Mouse (Mus musculus) layer of hippocampus, adult 9-10 months (tissue): ENCODE results near the gene Anapc2.

Source experiments
- DNase-seq: peaks from one replicate; pipeline ENCODE4 v3.0.0; 2022; ENCODE audit warnings: low spot score

The Anapc2 gene

DNA sequence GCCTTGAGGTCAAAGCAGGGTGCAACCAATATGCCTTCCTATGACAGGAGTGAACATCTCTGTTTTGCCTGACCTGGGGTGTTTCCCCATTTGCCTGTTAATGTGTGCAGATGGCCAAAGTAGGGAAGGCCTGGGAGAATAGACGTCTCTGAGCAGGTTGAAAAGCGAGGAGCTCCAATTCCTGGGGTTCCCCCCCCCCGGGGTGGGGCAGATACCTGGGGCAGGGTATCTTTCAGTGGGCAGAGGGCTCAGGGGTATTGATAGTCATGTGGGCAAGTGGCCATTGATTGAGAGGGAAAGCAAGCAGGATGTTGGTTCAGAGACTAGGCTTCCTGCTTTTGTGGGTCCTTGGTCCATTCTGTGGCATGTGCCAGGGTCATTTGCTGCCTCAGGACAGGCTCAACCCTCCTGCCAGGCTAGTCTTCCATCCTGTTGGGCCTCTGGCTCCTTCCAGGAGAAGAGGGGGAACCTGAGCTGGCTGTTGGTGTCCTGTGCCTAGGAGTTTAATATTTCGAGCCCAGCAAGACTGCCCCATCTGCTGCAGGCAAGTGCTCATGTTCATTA is 4.5 kb upstream of the Anapc2 start:
- DNase-seq, result no peak

DNA sequence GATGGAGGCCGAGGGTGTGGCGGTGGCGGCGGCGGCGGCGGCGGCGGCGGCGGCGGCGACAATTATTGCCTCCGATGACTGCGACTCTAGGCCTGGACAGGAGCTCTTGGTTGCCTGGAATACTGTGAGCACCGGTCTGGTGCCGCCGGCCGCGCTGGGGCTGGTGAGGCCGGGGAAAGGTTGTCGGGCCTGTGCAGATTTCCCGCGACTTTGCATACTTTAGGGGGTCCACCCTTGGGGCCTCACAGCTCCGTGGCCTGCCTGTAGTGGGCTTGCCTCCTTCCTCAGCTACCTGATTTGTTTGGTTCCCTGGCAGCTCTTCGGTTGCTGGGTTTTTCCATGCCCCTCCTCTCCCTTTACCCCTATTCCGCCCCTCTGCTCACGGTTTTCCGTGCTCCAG is 237 bp downstream of the Anapc2 start:
- DNase-seq, result no peak

DNA sequence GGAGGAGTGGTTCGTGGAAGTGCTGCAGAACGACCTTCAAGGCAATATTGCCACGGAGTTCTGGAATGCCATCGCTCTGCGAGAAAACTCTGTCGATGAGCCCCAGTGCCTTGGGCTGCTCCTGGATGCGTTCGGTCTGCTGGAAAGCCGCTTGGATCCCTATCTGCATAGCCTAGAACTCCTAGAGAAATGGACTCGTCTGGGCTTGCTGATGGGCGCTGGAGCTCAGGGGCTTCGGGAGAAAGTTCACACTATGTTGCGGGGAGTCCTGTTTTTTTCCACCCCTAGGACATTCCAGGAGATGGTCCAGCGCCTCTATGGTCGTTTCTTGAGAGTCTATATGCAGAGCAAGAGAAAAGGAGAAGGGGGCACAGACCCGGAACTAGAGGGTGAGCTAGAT is 732 bp downstream of the Anapc2 start:
- no peak for DNase-seq

DNA sequence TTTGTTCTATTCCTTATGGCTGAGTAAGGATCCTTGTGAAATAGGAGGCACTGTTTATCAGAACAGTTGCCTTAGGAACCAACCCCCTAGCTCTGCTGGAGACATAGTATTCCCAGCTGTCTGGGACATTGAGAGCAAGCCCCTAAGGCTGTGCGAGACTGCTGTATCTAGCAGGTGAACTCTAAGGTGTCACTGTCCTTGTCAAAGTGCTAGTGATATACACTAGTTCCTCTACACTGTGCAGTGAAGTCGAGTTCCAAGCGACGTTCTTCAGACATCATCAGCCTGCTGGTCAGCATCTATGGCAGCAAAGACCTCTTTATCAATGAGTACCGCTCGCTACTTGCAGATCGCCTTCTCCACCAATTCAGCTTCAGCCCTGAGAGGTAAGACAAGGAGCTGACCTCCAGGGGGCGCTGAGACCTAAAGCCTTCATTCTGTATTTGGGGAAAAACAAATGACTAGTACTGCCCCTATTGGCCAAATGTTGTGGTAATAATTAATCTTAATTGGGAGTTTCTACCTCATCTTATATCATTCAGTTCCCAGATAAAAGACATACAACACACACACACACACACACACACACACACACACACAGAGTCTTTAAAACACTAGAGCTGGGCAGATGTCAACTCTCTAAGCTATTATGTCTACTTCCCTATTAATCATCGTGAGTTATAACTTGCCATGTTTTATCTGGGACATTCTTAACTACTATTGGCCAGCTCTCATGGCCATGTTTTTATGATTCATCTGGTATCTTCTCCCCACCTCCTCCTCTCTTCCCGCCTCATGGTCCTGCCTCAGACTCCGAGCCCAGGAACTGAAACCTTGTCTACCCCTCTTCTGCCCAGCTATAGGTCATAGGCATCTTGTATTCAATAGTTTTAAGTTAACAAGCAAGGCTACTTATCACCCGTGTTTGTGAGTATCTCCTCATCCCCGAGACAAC is 6.9 kb downstream of the Anapc2 start:
- peak; percentile 86 for DNase-seq

- DNase-seq, result no peak
Observed at GRCm38 (mm10) chr2:25285551-25285950, 13.3 kb downstream of the Anapc2 start.

DNA sequence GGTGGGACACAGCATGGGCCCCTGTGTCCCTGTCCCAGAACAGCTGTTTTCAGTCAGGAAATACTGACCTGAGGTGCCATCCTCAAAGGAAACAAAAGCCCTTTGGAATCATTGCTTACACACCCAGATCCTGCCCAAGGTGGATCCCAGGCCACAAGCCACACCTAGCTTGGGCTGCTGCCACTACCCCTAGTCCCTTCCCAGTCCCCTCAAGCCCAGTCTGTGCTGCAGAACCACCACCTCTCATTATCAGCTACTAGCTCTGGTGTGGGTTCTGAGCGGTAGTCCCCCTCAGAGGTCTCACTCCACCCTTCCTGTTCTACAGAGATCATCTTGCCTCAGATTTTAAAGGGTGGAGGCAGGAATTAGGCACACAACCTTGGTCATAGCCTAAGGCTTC is 14.0 kb downstream of the Anapc2 start:
- DNase-seq, result no peak

DNA sequence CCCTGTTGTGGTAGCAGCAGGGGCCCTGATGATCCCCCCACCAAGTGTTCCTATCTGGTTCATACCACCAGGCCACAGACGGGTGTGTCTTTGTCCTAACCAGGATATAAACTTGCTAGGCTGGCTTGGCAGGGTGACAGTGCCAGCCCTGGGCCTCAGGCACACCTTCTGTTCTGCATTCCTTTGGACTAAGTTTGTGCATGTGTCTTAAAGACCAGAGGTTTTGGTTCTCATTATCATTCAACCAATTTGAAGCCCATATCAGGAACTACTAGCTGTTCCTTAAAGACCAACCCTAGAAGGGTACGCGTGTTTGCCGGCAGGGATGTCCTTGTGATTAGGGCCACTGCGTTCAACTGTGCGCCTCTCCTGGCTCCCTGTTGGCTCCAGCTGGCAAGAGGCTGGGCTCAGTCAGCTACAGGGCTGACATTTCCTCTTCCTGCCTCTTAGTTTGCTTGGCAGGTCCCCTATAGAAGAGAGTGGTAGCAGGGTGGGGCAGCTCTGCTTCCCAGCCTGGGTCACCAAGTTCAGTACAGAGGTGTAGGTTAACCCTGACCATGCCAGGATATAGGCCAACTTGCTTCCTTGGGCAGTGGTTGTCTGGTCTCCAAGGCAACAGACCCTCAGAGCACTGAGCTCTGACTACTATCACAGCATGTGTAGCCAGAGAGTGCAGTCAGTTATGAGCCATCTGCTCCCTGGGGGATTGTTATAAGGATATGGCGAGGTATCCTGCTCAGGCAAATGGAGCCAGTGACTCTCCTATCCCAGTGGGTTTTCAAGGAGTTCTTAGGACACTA is 14.8 kb downstream of the Anapc2 start:
- no peak for DNase-seq

DNA sequence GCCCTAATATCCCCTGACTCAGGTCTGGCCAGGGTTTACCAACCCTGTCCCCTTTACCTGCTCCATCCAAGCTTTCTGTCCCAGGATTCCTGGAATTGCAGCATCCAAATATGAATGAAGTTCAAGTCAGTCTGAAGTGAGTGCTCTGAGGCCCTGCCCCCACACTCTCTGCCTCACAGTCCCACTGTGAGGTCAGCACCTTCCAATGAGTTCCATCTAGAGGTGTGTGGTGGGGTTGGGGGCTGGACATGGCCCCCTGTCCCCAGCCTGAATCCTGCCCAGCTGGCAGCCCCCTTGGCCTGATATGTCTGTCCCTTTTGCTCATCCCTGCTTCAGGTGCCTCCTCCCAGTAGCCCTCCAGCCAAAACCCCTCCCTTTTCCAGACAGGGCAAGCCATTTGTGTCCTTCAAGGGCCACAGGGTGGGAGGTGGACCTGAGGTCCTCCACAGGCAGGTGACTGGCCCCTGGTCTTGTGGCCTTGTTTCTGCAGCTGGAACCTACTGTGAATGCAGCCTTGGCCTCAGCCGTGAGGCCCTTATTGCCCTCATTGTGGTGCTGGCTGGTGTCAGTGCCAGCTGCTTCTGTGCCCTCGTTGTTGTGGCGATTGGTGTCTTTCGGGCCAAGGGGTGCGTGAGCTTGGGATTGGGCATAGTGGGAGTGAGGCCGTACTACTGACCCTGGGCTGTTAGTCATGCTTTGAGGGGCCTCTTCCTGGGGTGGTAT is 15.8 kb downstream of the Anapc2 start, which contains the start of gene Tmem210:
TSS of gene Tmem210 (plus strand) at position 219 of the 723 bp plus-strand sequence.
- no peak for DNase-seq

- DNase-seq, result no peak
Observed at GRCm38 (mm10) chr2:25288734-25289345, 16.6 kb downstream of the Anapc2 start.

GRCm38 (mm10) chr2:25289651-25290050 is 17.4 kb downstream of the Anapc2 start, which contains the start of gene Lrrc26:
TSS of gene Lrrc26 (plus strand) at chr2:25289915.
- DNase-seq, result no peak

DNA sequence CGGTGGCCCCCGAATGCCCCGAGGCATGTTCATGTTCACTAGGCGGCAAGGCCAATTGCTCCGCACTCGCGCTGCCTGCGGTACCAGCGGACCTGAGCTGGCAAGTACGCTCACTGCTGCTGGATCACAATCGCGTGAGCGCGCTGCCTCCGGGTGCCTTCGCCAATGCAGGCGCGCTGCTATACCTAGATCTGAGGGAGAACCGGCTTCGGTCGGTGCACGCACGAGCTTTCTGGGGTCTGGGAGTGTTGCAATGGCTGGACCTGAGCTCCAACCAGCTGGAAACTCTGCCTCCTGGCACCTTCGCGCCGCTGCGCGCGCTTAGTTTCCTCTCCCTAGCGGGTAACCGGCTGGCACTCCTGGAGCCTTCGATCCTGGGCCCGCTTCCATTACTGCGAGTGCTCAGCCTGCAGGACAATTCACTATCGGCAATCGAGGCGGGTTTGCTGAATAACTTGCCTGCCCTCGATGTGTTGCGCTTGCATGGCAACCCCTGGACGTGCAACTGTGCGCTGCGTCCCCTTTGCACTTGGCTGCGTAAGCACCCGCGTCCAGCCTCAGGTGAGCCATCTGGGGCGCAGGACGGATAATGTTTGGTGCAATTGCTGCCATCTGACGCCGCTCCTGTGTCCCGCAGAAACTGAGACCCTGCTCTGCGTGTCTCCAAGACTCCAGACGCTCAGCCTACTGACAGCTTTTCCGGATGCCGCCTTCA is 18.0 kb downstream of the Anapc2 start:
- DNase-seq, result no peak

DNA sequence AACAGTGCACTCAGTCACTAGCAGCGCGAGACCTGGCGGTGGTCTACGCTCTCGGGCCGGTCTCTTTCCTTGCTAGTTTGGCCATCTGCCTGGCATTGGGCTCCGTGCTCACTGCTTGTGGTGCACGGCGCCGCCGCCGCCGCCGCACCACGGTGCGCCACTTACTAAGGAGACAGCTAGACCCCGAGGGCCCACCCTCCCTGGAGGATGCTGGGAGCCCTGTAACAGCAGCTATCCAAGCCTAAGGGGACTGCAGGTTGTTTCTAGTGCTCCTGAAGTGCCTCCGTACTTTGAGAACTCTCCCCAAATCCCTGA is 18.5 kb downstream of the Anapc2 start:
- no peak for DNase-seq

DNA sequence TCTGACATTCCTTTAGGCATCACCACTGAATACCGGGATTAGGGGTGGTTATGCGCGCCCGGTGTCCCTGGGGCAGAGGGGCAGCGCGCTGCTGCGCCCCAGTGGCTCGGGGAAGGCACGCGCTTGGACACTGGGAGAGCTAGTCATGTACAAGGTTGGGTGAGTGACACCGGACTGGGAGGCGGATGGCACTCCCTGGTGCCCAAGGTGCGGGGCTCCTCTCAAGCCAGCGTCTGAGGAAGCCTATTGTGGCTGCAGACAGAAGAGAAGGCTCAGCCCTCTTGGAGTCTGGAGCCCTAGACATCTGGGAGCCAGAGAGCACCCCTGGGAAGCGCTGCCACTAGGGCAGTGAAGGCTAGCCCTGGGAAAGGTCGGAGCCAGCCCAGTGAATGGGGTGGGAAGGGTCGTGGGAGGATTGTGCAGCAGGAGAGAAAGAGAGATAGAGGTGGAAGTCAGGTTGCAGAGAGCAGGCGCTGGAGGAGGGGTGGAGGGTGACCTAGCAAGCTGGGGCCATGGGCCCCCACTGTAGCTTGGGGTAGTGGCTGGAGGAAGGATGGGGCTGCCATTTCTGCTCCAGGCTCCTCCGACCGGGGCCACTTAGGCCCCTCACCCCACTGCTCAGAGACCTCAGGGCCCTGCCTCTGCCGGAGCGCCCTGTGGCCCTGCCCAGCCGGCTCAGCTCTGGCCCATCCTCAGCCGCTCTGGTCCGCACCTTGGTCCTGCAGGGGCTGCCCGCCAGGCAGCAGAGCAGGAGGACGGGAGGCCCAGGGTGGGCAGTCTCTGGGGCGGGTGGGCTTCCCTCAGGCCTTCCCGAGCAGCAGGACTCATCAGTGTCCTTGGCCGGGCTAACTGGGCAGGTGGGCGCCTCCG is 19.1 kb downstream of the Anapc2 start:
- DNase-seq, result no peak

DNA sequence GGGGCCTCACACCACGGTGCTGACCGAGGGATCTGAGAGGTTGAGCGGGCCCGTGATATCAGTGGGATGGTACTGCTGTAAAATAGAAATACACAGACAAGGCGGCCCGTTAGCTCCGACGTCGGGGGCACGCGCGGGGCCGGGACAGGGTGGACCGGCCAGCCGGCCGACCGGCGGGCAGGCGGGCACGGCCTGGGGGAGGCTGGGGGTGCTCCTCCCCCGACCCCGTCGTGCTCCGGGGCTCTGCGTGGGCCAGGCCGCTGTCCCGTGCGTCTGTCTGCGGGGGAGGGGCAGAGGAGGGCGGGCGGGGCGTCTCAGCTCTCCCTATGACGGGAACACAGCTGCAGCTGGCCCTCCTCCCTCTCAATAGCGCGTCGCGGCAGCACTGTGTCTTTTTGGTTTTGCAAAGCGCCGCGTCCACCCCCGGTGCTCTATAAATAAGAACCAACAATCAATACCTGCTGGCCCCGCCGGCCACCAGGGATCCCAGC is 19.8 kb downstream of the Anapc2 start:
- no peak for DNase-seq

- no peak for DNase-seq
Observed at GRCm38 (mm10) chr2:25292856-25293255, 20.6 kb downstream of the Anapc2 start.

DNA sequence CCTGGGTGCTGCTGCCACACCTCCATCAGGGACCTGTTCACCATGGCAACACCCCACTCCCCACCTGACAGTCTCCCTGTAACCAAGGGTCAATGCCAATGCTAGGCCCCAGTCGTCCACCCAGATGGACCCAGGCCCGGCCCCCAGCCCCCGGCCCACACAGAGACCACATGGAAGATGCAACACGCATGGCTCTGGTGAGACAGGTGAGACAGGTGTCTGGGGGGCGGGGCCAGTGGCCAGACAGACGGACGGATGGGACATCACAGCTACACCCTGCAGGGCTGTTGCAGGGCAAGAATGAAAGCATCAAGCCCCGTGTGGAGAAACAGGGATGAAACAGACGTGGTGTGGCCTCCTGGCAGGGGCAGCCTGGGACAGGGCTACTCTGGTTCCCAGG is 21.4 kb downstream of the Anapc2 start:
- no peak for DNase-seq

DNA sequence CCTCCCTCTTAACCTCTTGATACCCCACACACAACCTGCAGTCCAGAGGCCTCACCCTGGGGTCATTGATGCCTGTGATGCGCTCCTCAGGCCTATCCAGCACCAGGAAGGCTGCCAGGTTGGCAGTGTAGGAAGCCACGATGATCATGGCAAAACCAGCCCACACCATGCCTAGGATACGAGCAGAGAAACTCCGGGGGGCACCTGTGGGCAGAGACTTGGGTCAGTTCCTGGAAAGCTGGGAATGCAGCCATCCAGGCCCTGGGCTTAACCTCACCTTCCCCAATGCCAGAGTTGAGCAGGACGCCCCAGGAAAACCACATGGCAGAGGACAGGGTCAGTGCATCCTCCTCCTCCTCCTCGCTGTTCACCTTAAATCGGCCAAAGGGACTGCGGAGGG is 24.8 kb downstream of the Anapc2 start:
- no peak for DNase-seq

DNA sequence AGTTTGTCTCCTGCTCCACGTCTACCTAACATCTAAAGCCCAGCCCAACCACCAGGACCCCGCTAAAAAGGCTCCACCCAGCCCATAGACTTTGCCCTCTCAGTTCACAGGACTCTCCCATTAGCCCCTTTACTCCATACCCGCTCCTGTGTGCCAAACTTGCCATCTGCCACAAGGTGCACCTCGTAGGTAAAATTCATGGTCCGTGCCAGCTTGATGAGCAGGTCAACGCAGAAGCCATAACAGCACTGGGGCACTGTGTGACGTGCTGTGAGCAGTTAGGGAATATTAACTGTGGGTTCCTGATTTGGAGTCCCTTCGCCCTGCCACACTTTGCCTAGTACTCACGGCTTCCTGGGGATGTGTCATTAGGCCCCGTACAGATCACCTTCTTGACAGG is 25.8 kb downstream of the Anapc2 start:
- DNase-seq, result no peak

- no peak for DNase-seq
Observed at GRCm38 (mm10) chr2:25303452-25303851, 31.2 kb downstream of the Anapc2 start.
